Mouse (Mus musculus): Measurements from ENCODE around the gene Gm9964. TPM values are rescaled to one million over a fixed set of nuclear protein-coding genes. Genes with fewer than 3 reads are reported as not detected.

Gm9964 gene
- total RNA-seq, 1 experiment from 2014 or later = not detected

DNA sequence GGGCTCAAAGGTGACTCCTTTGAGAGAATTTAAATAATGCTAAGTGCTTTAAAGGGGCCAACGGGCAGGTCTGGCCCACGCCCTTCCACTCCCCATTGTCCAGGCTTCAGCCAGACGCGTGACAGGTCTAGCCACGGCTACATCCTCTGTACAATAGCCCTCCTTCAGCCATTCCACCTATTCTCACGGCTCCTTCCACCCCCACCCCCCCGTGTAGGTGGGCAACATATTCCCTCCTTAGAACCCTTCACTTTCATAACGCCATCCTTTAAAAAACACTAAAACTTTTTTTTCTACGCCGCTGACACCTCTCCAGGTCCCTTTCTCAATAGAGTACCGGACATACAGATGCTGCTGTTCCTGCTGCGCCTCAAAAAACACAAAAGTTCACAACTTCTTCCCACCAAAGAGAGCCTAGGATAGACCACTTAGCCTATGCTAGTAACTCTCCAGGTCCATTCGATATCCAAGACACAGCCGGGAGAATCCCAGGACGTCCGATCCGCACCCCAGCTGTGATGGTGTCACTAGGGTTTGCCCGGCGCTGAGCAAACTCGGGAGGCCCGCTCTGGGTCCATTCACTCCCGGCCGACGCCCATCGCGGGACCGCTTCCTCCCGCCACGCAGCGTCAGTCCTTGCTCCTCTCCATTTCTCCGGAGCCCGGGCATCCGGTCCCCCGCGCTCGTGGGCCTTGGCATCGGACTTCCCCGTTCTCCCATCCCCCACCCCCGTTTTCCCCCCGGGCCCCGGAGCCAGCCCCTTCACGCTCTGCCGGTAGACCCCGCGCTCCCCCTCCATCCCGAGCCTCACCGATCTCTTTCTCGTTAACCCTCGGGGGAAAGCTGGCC is 42.9 kb downstream of the Gm9964 start:
- peak; percentile 55 for DNase-seq

GRCm38 (mm10) chr11:79252881-79253541 is 43.7 kb downstream of the Gm9964 start:
- no peak for DNase-seq

Other genes with a start within 250 kb of the Gm9964 start
- gene Ksr1, start 150.5 kb downstream of the Gm9964 start, total RNA-seq (2021) = 11.1 and 15.0 TPM in 2 replicates
- 36.4 and 56.3 TPM in 2 replicates for gene Wsb1, start 42.2 kb downstream of the Gm9964 start, total RNA-seq (2021)
- gene Nf1, start 42.8 kb upstream of the Gm9964 start, total RNA-seq (2021) = 71.1 and 80.0 TPM in 2 replicates
- gene Omg, start 207.2 kb upstream of the Gm9964 start, total RNA-seq (2021) = 6.2 and 6.7 TPM in 2 replicates
- gene Evi2b, start 226.9 kb upstream of the Gm9964 start, total RNA-seq (2021) = 1.0 and 1.5 TPM in 2 replicates
- not detected in 2 replicates for gene Evi2, start 233.7 kb upstream of the Gm9964 start, total RNA-seq (2021)
- 0.62 and 1.3 TPM in 2 replicates for gene Evi2a, start 233.7 kb upstream of the Gm9964 start, total RNA-seq (2021)

All from adrenal gland, postnatal 25 days (tissue).